ENCODE assay signal across 30 mouse cellular contexts in the genomic region with DNA sequence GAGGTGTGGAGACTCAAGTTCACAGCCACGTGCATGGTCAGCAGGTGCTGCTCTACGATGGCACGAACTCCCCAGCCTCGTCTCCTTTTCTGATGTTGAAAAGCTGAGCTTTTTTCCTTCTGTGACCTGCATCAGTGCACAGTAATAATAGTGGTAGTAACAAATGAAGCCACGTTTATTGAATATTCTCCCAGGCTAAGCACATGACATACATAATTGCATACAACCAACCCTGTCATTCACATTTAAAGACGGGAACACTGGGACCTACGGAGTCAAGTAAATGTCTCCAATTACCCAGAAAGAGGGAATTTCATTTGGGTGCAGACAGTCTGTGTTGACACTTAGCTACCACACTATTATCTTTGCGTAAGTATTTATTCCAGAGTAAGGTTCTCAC. TPM values are rescaled to one million over a fixed set of nuclear protein-coding genes. Genes with fewer than 3 reads are reported as not detected.
"Had no signal": no experiment of that assay in that cellular context is flagged by ENCODE, and none has a peak within 500 bp of the region (broad histone marks: within the 10 kb centered on the region; RNA-seq: fewer than 3 reads in every experiment).

No protein-coding gene starts in this region.

- H3K27ac ChIP-seq: limb, embryonic 10.5 days; limb, embryonic 13.5 days; liver, embryonic 12.5 days; liver, embryonic 15.5 days; lung, embryonic 15.5 days; midbrain, embryonic 10.5 days; midbrain, embryonic 13.5 days; neural tube, embryonic 13.5 days had no signal

- H3K36me3 ChIP-seq: limb, embryonic 10.5 days; limb, embryonic 13.5 days; liver, embryonic 12.5 days; liver, embryonic 15.5 days; lung, embryonic 15.5 days; midbrain, embryonic 10.5 days; midbrain, embryonic 13.5 days; neural tube, embryonic 13.5 days had no signal

- H3K4me1 ChIP-seq: limb, embryonic 10.5 days; limb, embryonic 13.5 days; liver, embryonic 12.5 days; liver, embryonic 15.5 days; lung, embryonic 15.5 days; megakaryocyte, embryonic 14.5 days had no signal

- DNase-seq: kidney, postnatal 14 days; kidney, postnatal 4 days; liver; lung, adult 18-20 months; lung, postnatal 10 days; lung, postnatal 36 days; thymus, adult 18-20 months; thymus, postnatal 14 days; thymus, postnatal 4 days had no signal

- H3K9ac ChIP-seq: limb, embryonic 13.5 days; liver, embryonic 12.5 days; liver, embryonic 15.5 days; lung, embryonic 15.5 days; midbrain, embryonic 13.5 days; neural tube, embryonic 13.5 days had no signal

- H3K9me3 ChIP-seq: limb, embryonic 10.5 days; limb, embryonic 13.5 days; liver, embryonic 12.5 days; liver, embryonic 15.5 days; lung, embryonic 15.5 days; midbrain, embryonic 10.5 days; midbrain, embryonic 13.5 days; neural tube, embryonic 13.5 days had no signal

- H3K4me2 ChIP-seq: limb, embryonic 13.5 days; liver, embryonic 12.5 days; liver, embryonic 15.5 days; lung, embryonic 15.5 days; midbrain, embryonic 13.5 days; neural tube, embryonic 13.5 days had no signal

- H3K27me3 ChIP-seq: limb, embryonic 13.5 days; liver, embryonic 12.5 days; liver, embryonic 15.5 days; lung, embryonic 15.5 days; megakaryocyte, embryonic 14.5 days; midbrain, embryonic 13.5 days; neural tube, embryonic 13.5 days had no signal

- H3K4me3 ChIP-seq: limb, embryonic 10.5 days; limb, embryonic 13.5 days; liver, embryonic 12.5 days; liver, embryonic 15.5 days; lung, embryonic 15.5 days; megakaryocyte, embryonic 14.5 days; midbrain, embryonic 10.5 days; midbrain, embryonic 13.5 days; myocyte; neural tube, embryonic 13.5 days had no signal

- ATAC-seq: liver, embryonic 12.5 days; midbrain, embryonic 16.5 days had no signal

RNA-seq across cellular contexts. Expression of a gene that starts 42.3 kb away (rescaled TPM):
- total RNA-seq: layer of hippocampus, adult 18-20 months; layer of hippocampus, postnatal 25 days; left cerebral cortex, adult 18-20 months; left cerebral cortex, postnatal 25 days; monocyte, adult 5-6 weeks; neutrophil, adult 5-6 weeks had no signal
- polyA plus RNA-seq: kidney, embryonic 16.5 days; limb, embryonic 10.5 days; liver, embryonic 12.5 days; liver, embryonic 15.5 days; lung, embryonic 15.5 days; midbrain, embryonic 10.5 days; midbrain, embryonic 13.5 days; midbrain, embryonic 16.5 days; myocyte; neural tube, embryonic 13.5 days; small intestine, adult 2 months; stomach, embryonic 16.5 days; testis, adult 2 months had no signal

RNA-seq across cellular contexts. Expression of a gene that starts 48.1 kb away (rescaled TPM):
- total RNA-seq: layer of hippocampus, adult 18-20 months; layer of hippocampus, postnatal 25 days; left cerebral cortex, adult 18-20 months; left cerebral cortex, postnatal 25 days; monocyte, adult 5-6 weeks; neutrophil, adult 5-6 weeks had no signal
- polyA plus RNA-seq: kidney, embryonic 16.5 days; limb, embryonic 10.5 days; limb, embryonic 13.5 days; liver, embryonic 12.5 days; liver, embryonic 15.5 days; lung, embryonic 15.5 days; midbrain, embryonic 10.5 days; midbrain, embryonic 13.5 days; midbrain, embryonic 16.5 days; myocyte; neural tube, embryonic 13.5 days; small intestine, adult 2 months; stomach, embryonic 16.5 days had no signal
